Mouse (Mus musculus) skeletal muscle tissue, postnatal 0 days (tissue): ENCODE results near the gene Arrdc1. TPM values are rescaled to one million over a fixed set of nuclear protein-coding genes. Genes with fewer than 3 reads are reported as not detected.

Experiments
- microRNA-seq, 2 experiments: library from miRNA; unstranded; fragments of <30 nt; microRNA quantifications; one replicate each; pipeline ENCODE4; 2016
- polyA plus RNA-seq: library from polyadenylated mRNA; unstranded; fragments of >200 nt; fragmentation: Nextera tagmentation; extraction: Ambion mirVana; gene quantifications from 2 replicates; pipeline ENCODE4 v1.2.1, GENCODE M21; 2015

Arrdc1 gene
- 16.4 and 17.6 TPM in 2 replicates for polyA plus RNA-seq

DNA sequence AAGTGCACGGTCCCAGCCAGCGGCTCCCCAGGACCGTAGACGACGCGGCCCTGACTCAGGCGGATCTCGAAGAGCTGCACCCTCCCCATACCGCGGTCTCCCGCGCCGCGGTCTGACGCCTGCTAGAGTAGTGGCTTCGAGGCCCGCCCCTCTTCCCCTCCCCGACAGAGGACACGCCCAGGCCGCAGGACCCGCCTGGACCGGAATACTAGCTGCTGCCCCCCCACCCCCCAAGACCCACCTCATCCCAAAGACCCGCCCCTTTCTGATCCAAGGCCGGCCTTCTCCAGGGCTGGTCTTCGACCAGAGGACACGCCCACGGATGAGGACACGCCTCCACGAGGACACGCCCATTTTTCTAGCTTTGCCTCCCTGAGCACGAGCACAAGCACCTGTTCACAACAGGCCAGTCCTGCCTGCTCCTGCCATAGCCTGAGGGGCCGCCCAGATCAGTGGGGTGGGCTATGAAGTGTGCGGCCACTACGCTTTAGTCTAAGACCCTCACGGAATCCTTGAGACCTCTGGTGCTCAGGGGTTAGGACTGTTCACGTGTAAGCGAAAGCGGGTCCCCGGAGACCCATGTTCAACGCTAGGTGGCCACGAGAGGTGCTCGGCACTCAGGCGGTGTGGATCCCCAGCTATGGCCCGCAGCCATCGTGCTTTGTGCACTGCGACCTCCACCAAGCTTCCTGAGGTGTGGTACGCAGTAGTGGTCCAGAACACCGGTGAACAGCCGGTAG is at the start of gene Arrdc1:
Arrdc1 (minus strand) TSS at position 196 of the 740 bp plus-strand sequence.

DNA sequence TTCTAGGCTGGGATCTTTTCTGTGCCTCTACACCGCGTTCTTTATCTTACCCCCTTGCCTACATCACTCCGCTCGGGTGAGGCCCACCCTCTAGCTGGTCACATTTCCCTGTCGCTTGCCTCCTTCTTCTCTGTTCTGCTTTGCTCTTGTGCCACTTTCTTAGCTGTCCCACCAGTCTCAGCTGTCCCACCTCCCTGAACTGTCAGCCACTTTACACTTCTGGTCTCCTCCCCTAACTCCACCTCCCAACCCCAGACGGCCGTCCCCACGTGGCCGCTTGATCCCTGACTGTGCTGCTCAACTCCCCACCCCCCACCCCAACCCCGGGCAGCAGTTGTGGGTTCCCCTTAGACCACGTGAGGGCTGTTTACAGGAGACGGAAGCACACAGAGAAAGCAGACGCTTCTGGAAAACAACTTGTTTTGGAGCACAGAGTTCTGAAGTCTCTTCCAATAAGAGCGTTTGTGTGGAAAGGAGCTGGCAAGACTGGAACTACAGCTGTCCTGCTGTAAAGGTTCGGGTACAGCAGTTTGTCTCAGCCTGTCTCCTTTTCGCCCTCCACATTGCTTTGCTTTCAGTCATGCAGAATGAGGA is 40.7 kb upstream of the Arrdc1 start, which contains the start of gene Pnpla7:
Pnpla7 (plus strand) TSS at position 330 of the 594 bp plus-strand sequence.

DNA sequence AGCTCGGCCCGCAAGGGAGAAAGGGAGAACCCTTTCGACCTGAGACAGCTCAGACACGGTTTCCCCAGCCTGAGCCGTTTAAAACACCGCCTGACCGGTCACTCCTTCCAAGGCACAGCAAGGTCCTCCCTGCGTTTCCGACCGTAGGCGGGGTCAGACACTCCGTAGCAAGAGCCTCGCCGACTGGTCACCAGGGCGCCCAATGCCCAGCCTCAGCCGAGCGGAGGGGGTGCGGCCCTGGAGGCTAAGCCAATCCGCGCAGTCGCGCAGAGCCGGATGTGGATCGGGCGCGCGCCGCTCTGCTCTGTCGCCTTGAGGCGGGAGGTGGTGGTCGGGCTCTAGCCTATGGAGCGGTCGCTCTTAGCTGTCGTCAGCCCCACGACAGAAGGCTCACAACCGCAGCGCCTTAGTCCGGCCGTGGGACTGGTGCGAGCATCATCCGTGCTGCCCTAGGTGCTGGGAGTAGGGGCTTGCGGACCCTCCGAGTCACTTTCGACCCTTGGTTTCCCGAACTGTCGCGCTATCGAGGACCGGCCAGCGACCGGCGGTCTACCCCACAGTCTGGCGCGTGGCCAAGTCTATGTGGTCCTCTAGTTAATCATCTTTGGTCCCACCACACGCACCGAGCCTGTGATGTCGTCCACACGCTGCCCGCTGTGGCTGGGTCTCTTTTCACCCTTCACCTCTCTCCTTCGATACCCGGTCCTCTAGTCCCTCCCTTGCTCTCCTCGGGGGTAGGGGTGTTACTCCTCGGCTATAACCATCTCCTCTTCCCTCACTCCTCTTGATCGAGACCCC is 40.1 kb upstream of the Arrdc1 start, which contains the start of gene Mrpl41:
Mrpl41 (minus strand) TSS at position 193 of the 798 bp plus-strand sequence.

GRCm38 (mm10) chr2:24962304-24963000 is 27.4 kb upstream of the Arrdc1 start, which contains the start of gene Dph7:
Gene Dph7 (plus strand): TSS chr2:24962400.

GRCm38 (mm10) chr2:24949421-24950188 is 14.6 kb upstream of the Arrdc1 start, which contains the start of gene Zmynd19:
Gene Zmynd19 (plus strand): TSS chr2:24949792.

GRCm38 (mm10) chr2:24918930-24919838 is 15.9 kb downstream of the Arrdc1 start, which contains the start of gene Ehmt1:
Gene Ehmt1 (minus strand): TSS chr2:24919614.

Small RNA genes within 50 kb of the gene (microRNA-seq; reads per million reads assigned to microRNA genes)
- gene Gm22875 = 0 reads per million in 2 experiments

Other genes with a start within 250 kb of the Arrdc1 start
- 0.18 TPM in 1 of 2 replicates, not detected in the other for gene Cacna1b, start 172.1 kb downstream of the Arrdc1 start, polyA plus RNA-seq
- gene Ehmt1, start 15.6 kb downstream of the Arrdc1 start, polyA plus RNA-seq = 27.2 and 28.5 TPM in 2 replicates
- 6.0 and 7.3 TPM in 2 replicates for gene Zmynd19, start 14.5 kb upstream of the Arrdc1 start, polyA plus RNA-seq
- gene Dph7, start 27.1 kb upstream of the Arrdc1 start, polyA plus RNA-seq = 10.7 and 11.1 TPM in 2 replicates
- gene Mrpl41, start 39.8 kb upstream of the Arrdc1 start, polyA plus RNA-seq = 125 and 128 TPM in 2 replicates
- gene Pnpla7, start 40.8 kb upstream of the Arrdc1 start, polyA plus RNA-seq = 8.0 and 9.6 TPM in 2 replicates
- 33.9 and 34.8 TPM in 2 replicates for gene Nsmf, start 119.1 kb upstream of the Arrdc1 start, polyA plus RNA-seq
- gene Entpd8, start 145.1 kb upstream of the Arrdc1 start, polyA plus RNA-seq = not detected in 2 replicates
- 0.17 TPM in 1 of 2 replicates, not detected in the other for gene Noxa1, start 159.9 kb upstream of the Arrdc1 start, polyA plus RNA-seq
- 9.5 and 13.8 TPM in 2 replicates for gene Nrarp, start 245.5 kb upstream of the Arrdc1 start, polyA plus RNA-seq